Mouse (Mus musculus) heart, adult 2 months (tissue): ENCODE measurements at regions not wholly inside any gene's neighbourhood (a gene's known extent, or its start where the extent isn't known, plus 50 kb on each side); places are given as distances from the start of the nearest gene placed in this dataset.

Experiments
- CTCF ChIP-seq: fragments of 200-600 bp; IDR thresholded peaks from 2 replicates; pipeline ENCODE4 v1.8.1; 2022; ENCODE audit warnings: antibody characterized with exemption, mild to moderate bottlenecking, moderate library complexity
- EP300 ChIP-seq: fragments of 200-500 bp; IDR thresholded peaks from 2 replicates; pipeline ENCODE4 v1.6.1; 2011; ENCODE audit warnings: low read depth, low read length, control low read depth; ENCODE audit not compliant: insufficient read depth
- POLR2A ChIP-seq: fragments of 200-500 bp; IDR thresholded peaks from 2 replicates; pipeline ENCODE4 v1.6.1; 2011; ENCODE audit warnings: mild to moderate bottlenecking, low read depth, low read length, control low read depth; ENCODE audit not compliant: insufficient read depth

GRCm38 (mm10) chr3:119938425-119938824 lies 154.2 kb upstream of the Ptbp2 start:
- no peak for TF ChIP-seq EP300
- no peak for TF ChIP-seq CTCF
- no peak for TF ChIP-seq POLR2A
